Mouse (Mus musculus) embryonic facial prominence, embryonic 14.5 days (tissue): Measurements from ENCODE around the gene Gsk3b. TPM values are rescaled to one million over a fixed set of nuclear protein-coding genes. Genes with fewer than 3 reads are reported as not detected.

Experiments
- ATAC-seq: fragments of 200-750 bp; cut with Nextera tagmentation; 2 replicates; pipeline ENCODE4 v1.8.0; 2017; ENCODE audit warnings: low read depth, moderate number of reproducible peaks, moderate TSS enrichment
- DNase-seq: peaks from one replicate; pipeline ENCODE4 v3.0.0-alpha.2; 2015; ENCODE audit warnings: low spot score
- H3K27ac ChIP-seq: fragments of 300-500 bp; sonication (generic); replicated peaks from 2 replicates; pipeline ENCODE4 v1.5.1; 2014; ENCODE audit warnings: low read depth, mild to moderate bottlenecking, low read length, moderate library complexity
- H3K27me3 ChIP-seq: fragments of 300-500 bp; sonication (generic); replicated peaks from 2 replicates; pipeline ENCODE4 v1.6.1; 2014; ENCODE audit warnings: low read length; ENCODE audit not compliant: control insufficient read depth, insufficient read depth
- H3K36me3 ChIP-seq: fragments of 300-500 bp; sonication (generic); 2 replicates; pipeline ENCODE4 v1.6.1; 2014; ENCODE audit warnings: low read length, mixed read lengths; ENCODE audit not compliant: control insufficient read depth, insufficient read depth
- H3K4me1 ChIP-seq: fragments of 300-500 bp; sonication (generic); 2 replicates; pipeline ENCODE4 v1.6.1; 2014; ENCODE audit warnings: antibody characterized with exemption, low read length; ENCODE audit not compliant: control insufficient read depth, insufficient read depth
- H3K4me2 ChIP-seq: fragments of 300-500 bp; sonication (generic); 2 replicates; pipeline ENCODE4 v1.6.1; 2014; ENCODE audit warnings: low read depth, mild to moderate bottlenecking, low read length, moderate library complexity, mixed read lengths
- H3K4me3 ChIP-seq: fragments of 300-500 bp; sonication (generic); 2 replicates; pipeline ENCODE4 v1.5.1; 2014; ENCODE audit warnings: low read depth, mild to moderate bottlenecking, low read length
- H3K9ac ChIP-seq: fragments of 300-500 bp; sonication (generic); 2 replicates; pipeline ENCODE4 v1.6.1; 2014; ENCODE audit warnings: low read depth, mild to moderate bottlenecking, low read length, moderate library complexity, mixed read lengths
- H3K9me3 ChIP-seq: fragments of 300-500 bp; sonication (generic); 2 replicates; pipeline ENCODE4 v1.6.1; 2016; ENCODE audit warnings: low read length; ENCODE audit not compliant: control insufficient read depth
- WGBS: fragments of 180-500 bp; shearing (Covaris S2); extraction: QIAGEN DNeasy Blood & Tissue Kit; methylation state at CpG from one replicate; pipeline ENCODE4 v1.1.7; 2014; 5-methylcytosine and 5-hydroxymethylcytosine counted together
- polyA plus RNA-seq: library from polyadenylated mRNA; unstranded; fragments of >200 nt; fragmentation: Nextera tagmentation; extraction: Ambion mirVana; gene quantifications from 2 replicates; pipeline ENCODE4 v1.2.1, GENCODE M21; 2014

The Gsk3b gene
- polyA plus RNA-seq, 1 experiment from 2014 or later = 54.2 TPM

DNA sequence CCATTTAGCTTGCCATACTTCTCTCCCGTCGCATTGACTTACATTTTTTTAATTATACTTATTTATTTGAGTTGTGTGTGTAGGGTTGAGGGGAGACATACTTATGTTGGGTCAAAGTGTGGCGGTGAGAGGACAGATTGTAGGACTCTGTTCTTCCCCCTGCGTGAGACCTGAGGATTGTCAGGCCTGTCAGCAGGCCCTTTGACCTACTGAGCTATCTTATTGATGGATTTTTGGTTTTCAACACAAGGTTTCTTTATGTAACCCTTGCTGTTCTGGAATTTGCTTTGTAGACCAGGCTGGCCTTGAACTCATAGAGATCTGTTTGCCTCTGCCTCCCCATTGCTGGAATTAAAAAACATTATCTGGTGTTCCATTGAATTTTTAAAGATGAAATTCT lies 56.1 kb downstream of the Gsk3b start:
- Histone ChIP-seq H3K9me3 (0 out of 2 replicates have a peak, but pooled peaks cover 4% of the 10 kb centered on the region), H3K27me3 (no peaks in the 10 kb centered on the region), H3K4me1 (no peaks in the 10 kb centered on the region), H3K4me2 (no peak overlapping the region), H3K4me3 (no peak overlapping the region), H3K9ac (no peak overlapping the region), H3K27ac (no peak overlapping the region), H3K36me3 (peaks cover 19% of the 10 kb centered on the region)
- WGBS = 90% methylated on average over 4 of the region's 4 CpGs
- DNase-seq (no peak), ATAC-seq (no peak)

GRCm38 (mm10) chr16:38150555-38150954 lies 61.8 kb downstream of the Gsk3b start:
- H3K4me3 ChIP-seq = no peak overlapping the region
- H3K4me2 ChIP-seq = no peak overlapping the region
- H3K27me3 ChIP-seq = no peaks in the 10 kb centered on the region
- H3K4me1 ChIP-seq = no peaks in the 10 kb centered on the region
- peaks cover 10% of the 10 kb centered on the region; the same call in 1 of the 2 replicates for H3K9me3 ChIP-seq
- ATAC-seq (no peak), DNase-seq (no peak)
- H3K36me3 ChIP-seq = peaks cover 16% of the 10 kb centered on the region; the same call in 1 of the 2 replicates
- H3K27ac ChIP-seq = no peak overlapping the region
- no peak overlapping the region for H3K9ac ChIP-seq

GRCm38 (mm10) chr16:38157854-38158622 lies 69.2 kb downstream of the Gsk3b start:
- H3K9me3 ChIP-seq = peaks cover 6% of the 10 kb centered on the region; the same call in 1 of the 2 replicates
- no peak overlapping the region for H3K4me3 ChIP-seq
- H3K27ac ChIP-seq = no peak overlapping the region
- ATAC-seq = 0 out of 2 replicates have a peak, but pooled peaks have one; percentile 22
- no peaks in the 10 kb centered on the region for H3K27me3 ChIP-seq
- DNase-seq = no peak
- H3K9ac ChIP-seq = no peak overlapping the region
- no peaks in the 10 kb centered on the region for H3K4me1 ChIP-seq
- H3K36me3 ChIP-seq = no peaks in the 10 kb centered on the region
- WGBS = 93% methylated on average over 7 of the region's 7 CpGs
- no peak overlapping the region for H3K4me2 ChIP-seq

GRCm38 (mm10) chr16:38162019-38162418 lies 73.2 kb downstream of the Gsk3b start:
- Histone ChIP-seq H3K4me2 (no peak overlapping the region), H3K9me3 (no peaks in the 10 kb centered on the region), H3K27me3 (no peaks in the 10 kb centered on the region), H3K4me1 (no peaks in the 10 kb centered on the region), H3K36me3 (no peaks in the 10 kb centered on the region), H3K4me3 (no peak overlapping the region), H3K27ac (no peak overlapping the region), H3K9ac (no peak overlapping the region)
- DNase-seq (no peak), ATAC-seq (no peak)
- WGBS = 64% methylated on average over 3 of the region's 3 CpGs

GRCm38 (mm10) chr16:38164811-38165591 lies 76.2 kb downstream of the Gsk3b start:
- 90% methylated on average over 7 of the region's 7 CpGs for WGBS

DNA sequence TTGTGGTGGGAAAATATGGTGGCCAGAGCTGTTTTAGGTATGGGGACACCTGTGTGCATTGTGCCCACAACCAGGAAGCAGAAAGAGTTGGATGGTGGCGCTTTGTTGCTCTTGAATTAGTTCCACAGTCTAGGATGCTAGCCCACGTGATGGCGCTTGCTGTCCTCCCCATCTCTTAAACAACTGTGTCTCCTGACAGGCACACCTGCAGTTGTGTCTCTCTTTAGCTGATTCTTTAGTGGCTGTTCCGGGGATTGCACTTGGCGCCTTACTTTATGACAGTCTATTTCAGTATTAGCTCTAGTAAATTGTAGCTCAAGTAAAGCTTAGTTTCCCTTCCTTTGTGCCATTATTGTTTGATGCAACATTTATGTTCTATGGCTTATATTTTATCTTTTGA lies 80.2 kb downstream of the Gsk3b start:
- no peak overlapping the region for H3K9ac ChIP-seq
- no peak overlapping the region for H3K4me3 ChIP-seq
- no peaks in the 10 kb centered on the region for H3K9me3 ChIP-seq
- no peaks in the 10 kb centered on the region for H3K27me3 ChIP-seq
- H3K36me3 ChIP-seq = peaks cover 8% of the 10 kb centered on the region
- H3K27ac ChIP-seq = no peak overlapping the region
- ATAC-seq (no peak), DNase-seq (no peak)
- H3K4me1 ChIP-seq = no peaks in the 10 kb centered on the region
- no peak overlapping the region for H3K4me2 ChIP-seq
- 95% methylated on average over 5 of the region's 5 CpGs for WGBS

More at GRCm38 (mm10) chr16:38164811-38165591, 76.2 kb downstream of the Gsk3b start:
- no peak for DNase-seq
- H3K27ac ChIP-seq = no peak overlapping the region
- no peaks in the 10 kb centered on the region for H3K36me3 ChIP-seq
- no peak overlapping the region for H3K4me2 ChIP-seq
- H3K9me3 ChIP-seq = no peaks in the 10 kb centered on the region
- no peak overlapping the region for H3K9ac ChIP-seq
- H3K4me1 ChIP-seq = no peaks in the 10 kb centered on the region
- H3K4me3 ChIP-seq = no peak overlapping the region
- no peaks in the 10 kb centered on the region for H3K27me3 ChIP-seq
- no peak for ATAC-seq

DNA sequence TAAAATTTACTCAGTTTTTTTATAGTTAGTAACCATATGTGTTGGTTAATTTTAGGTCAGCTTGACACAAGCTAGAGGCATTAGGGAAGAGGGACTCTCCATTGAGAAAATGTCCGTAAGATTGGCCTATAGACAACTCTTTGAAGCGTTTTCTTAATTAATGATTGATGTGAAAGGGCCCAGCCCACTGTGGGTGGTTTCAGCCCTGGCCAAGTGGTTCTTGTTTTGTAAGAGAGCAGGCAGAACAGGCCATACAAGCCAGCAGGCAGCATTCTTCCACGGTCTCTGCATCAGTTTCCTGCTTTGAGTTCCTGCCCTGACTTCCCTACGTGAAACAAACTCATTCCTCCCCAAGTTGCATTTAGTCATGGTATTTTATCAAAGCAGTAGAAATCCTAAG lies 90.3 kb downstream of the Gsk3b start:
- no peaks in the 10 kb centered on the region for H3K9me3 ChIP-seq
- H3K9ac ChIP-seq = no peak overlapping the region
- ATAC-seq = no peak

DNA sequence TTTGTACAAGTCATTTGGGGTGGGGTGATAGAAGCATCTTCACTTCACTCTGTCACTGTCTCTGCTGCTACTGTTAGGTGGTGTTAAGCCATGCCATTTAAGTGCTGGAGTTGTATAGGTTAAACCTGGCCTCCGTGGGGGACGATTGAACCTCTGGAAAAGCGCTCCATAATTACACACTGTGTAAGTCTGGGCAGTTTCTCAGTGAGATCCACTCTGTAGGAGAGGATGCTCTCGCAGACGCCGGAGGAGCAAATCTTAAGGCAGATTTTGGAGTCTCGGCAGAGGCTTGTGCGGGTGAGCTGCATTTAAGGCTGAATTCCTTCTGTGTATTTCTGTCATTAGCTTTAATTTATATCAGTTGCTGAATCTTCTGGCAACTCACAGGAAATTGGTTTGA lies 92.6 kb downstream of the Gsk3b start:
- no peak overlapping the region for H3K9ac ChIP-seq
- no peak overlapping the region for H3K4me2 ChIP-seq
- no peak overlapping the region for H3K27ac ChIP-seq
- no peaks in the 10 kb centered on the region for H3K27me3 ChIP-seq
- 0 out of 2 replicates have a peak, but pooled peaks cover 28% of the 10 kb centered on the region for H3K36me3 ChIP-seq
- no peak for DNase-seq
- no peaks in the 10 kb centered on the region for H3K4me1 ChIP-seq
- H3K9me3 ChIP-seq = no peaks in the 10 kb centered on the region
- no peak for ATAC-seq
- no peak overlapping the region for H3K4me3 ChIP-seq
- WGBS = 70% methylated on average over 8 of the region's 8 CpGs

More for the DNA sequence above, 90.3 kb downstream of the Gsk3b start:
- Histone ChIP-seq H3K36me3 (0 out of 2 replicates have a peak, but pooled peaks cover 16% of the 10 kb centered on the region), H3K27ac (no peak overlapping the region), H3K4me1 (no peaks in the 10 kb centered on the region), H3K4me3 (no peak overlapping the region), H3K27me3 (no peaks in the 10 kb centered on the region), H3K4me2 (no peak overlapping the region)
- no peak for DNase-seq
- WGBS = 75% methylated on average over 4 of the region's 4 CpGs
